9 mouse cellular contexts compared by ENCODE assay signal in the genomic region with DNA sequence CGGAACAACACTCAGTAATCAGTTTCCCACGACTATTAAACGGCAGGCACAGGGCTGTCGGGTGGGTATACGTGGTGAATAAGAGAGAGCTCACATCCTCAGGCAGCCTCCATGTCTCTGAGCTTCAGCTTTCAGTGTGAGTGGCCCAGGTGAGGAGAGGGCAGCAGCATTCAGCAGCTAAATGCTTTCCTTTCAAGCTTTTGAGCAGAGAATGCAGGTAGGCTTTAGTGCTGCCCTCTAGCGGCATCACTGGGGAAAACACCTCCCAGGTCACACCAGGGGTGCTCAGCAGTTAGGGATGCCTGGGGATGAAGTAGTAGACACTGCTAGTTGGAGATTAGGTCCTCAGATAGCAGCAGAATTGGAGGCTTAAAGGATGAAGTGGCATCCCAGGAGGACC. TPM values are rescaled to one million over a fixed set of nuclear protein-coding genes. Genes with fewer than 3 reads are reported as not detected.
DNase-seq lines count a peak whose midpoint lies in the region; ATAC-seq lines count a peak whose summit lies in the region.
"Not testable (repeated sequence)": the region's sequence is repeated elsewhere in the genome, so short reads cannot be mapped to it uniquely, and the experiment has no call there.
"Had no signal": no experiment of that assay in that cellular context is flagged by ENCODE, and none has a peak within 500 bp of the region (broad histone marks: within the 10 kb centered on the region; RNA-seq: fewer than 3 reads in every experiment).

No protein-coding gene starts in this region.

- ATAC-seq in common myeloid progenitor, adult 5-6 weeks (replicated peaks; ENCODE audit: low read depth, poor library complexity, severe bottlenecking): peak; percentile 78
- ATAC-seq in megakaryocyte, adult 5-6 weeks (ENCODE audit: poor library complexity, severe bottlenecking): peak; percentile 91

- intact Hi-C loops in left cerebral cortex, postnatal 36 days (cut with DNase I): not testable (repeated sequence)

- peak; percentile 29 to 77 for DNase-seq in adrenal gland, adult (ENCODE audit: inconsistent age in 2 of 2, low spot score in 1 of 2)
- peak; percentile 18 for DNase-seq in heart, adult 8-10 months (ENCODE audit: low spot score)
- peak; percentile 50 to 68 for DNase-seq in kidney, adult 8-10 months
- peak; percentile 10 to 11 for DNase-seq in left cerebral cortex, postnatal 36 days (ENCODE audit: low spot score in 2 of 2)
- DNase-seq in right cerebral cortex, adult 18-20 months: peak; percentile 24
- peak; percentile 52 for DNase-seq in thymus, postnatal 25 days

RNA-seq across cellular contexts. Expression of gene Gm3776, which starts 2.8 kb away (rescaled TPM):
- not detected in 2 replicates for total RNA-seq in common myeloid progenitor, adult 5-6 weeks (2017)
- total RNA-seq in heart, adult 8-10 months (2022): 1 to 10 TPM in 3 of 4 experiments, under 1 TPM in 1; 0.43 to 6.3 (median 2.7) TPM
- total RNA-seq in left cerebral cortex, postnatal 36 days (2021): not detected
- not detected in 2 replicates for total RNA-seq in megakaryocyte, adult 5-6 weeks (2015)
- total RNA-seq in megakaryocyte, adult 5-6 weeks (2017): not detected in 2 replicates
- total RNA-seq: ES-E14 had no signal

RNA-seq across cellular contexts. Expression of gene Gsta1, which starts 29.2 kb away (rescaled TPM):
- not detected in 2 replicates for total RNA-seq in common myeloid progenitor, adult 5-6 weeks (2017)
- 10 to 100 TPM in 2 of 4 experiments, 1 to 10 TPM in 2; 2.9 to 17.3 (median 7.6) TPM for total RNA-seq in heart, adult 8-10 months (2022)
- total RNA-seq in left cerebral cortex, postnatal 36 days (2021): not detected
- not detected in 2 replicates for total RNA-seq in megakaryocyte, adult 5-6 weeks (2015)
- not detected in 2 replicates for total RNA-seq in megakaryocyte, adult 5-6 weeks (2017)
- total RNA-seq: ES-E14 had no signal

RNA-seq across cellular contexts. Expression of gene Gm10639, which starts 30.0 kb away (rescaled TPM):
- total RNA-seq in common myeloid progenitor, adult 5-6 weeks (2017): not detected in 2 replicates
- total RNA-seq in heart, adult 8-10 months (2022): 1 to 10 TPM in 2 of 4 experiments, under 1 TPM in 1, not detected in 1; 0.73 to 3.2 (median 2.0) TPM
- not detected for total RNA-seq in left cerebral cortex, postnatal 36 days (2021)
- total RNA-seq in megakaryocyte, adult 5-6 weeks (2015): not detected in 2 replicates
- total RNA-seq in megakaryocyte, adult 5-6 weeks (2017): not detected in 2 replicates
- total RNA-seq: ES-E14 had no signal

RNA-seq across cellular contexts. Expression of gene Omt2a, which starts 54.9 kb away (rescaled TPM):
- total RNA-seq in common myeloid progenitor, adult 5-6 weeks (2017): not detected in 2 replicates
- total RNA-seq in heart, adult 8-10 months (2022): not detected
- total RNA-seq in left cerebral cortex, postnatal 36 days (2021): not detected
- not detected in 2 replicates for total RNA-seq in megakaryocyte, adult 5-6 weeks (2015)
- total RNA-seq in megakaryocyte, adult 5-6 weeks (2017): not detected in 2 replicates

Comparison
In these comparisons a context has a peak if more than half of its experiments do, and no peak if none do; other contexts are left out.
1. Peak in every context shown above with its lines: DNase-seq and ATAC-seq.